Mouse (Mus musculus) spleen, adult 2 months (tissue): Measurements from ENCODE around the gene Akap9. TPM values are rescaled to one million over a fixed set of nuclear protein-coding genes. Genes with fewer than 3 reads are reported as not detected.
A peak's percentile ranks its signal among the peaks of the same experiment; 100 is the strongest.

ENCODE experiments used
- DNase-seq, 2 experiments: peaks; one replicate each; pipeline versions ENCODE4 v3.0.0 to v3.0.0-alpha.2; 2012 to 2021; ENCODE audit warnings: low spot score in 2 of 2, low read depth in 1 of 2
- H3K27ac ChIP-seq: fragments of 200-500 bp; 2 replicates; pipeline ENCODE4 v1.5.1; 2012; ENCODE audit warnings: low read length, inconsistent platforms; ENCODE audit not compliant: insufficient read depth
- H3K27me3 ChIP-seq: fragments of 200-500 bp; 2 replicates; pipeline ENCODE4 v1.6.1; 2012; ENCODE audit warnings: mild to moderate bottlenecking, moderate library complexity, low read length, inconsistent platforms; ENCODE audit not compliant: control insufficient read depth, insufficient read depth
- H3K36me3 ChIP-seq: fragments of 200-500 bp; 2 replicates; pipeline ENCODE4 v1.6.1; 2012; ENCODE audit warnings: mild to moderate bottlenecking, low read length, inconsistent platforms; ENCODE audit not compliant: control insufficient read depth, insufficient read depth
- H3K4me1 ChIP-seq: fragments of 200-500 bp; 2 replicates; pipeline ENCODE4 v1.6.1; 2011; ENCODE audit warnings: inconsistent platforms; ENCODE audit not compliant: control insufficient read depth, insufficient read depth, insufficient read length
- H3K4me3 ChIP-seq: fragments of 200-500 bp; 2 replicates; pipeline ENCODE4 v1.5.1; 2011; ENCODE audit warnings: mild to moderate bottlenecking, inconsistent platforms; ENCODE audit not compliant: insufficient read depth, insufficient read length; ENCODE audit errors: extremely low read depth
- CTCF ChIP-seq: fragments of 200-500 bp; IDR thresholded peaks from 2 replicates; pipeline ENCODE4 v1.5.1; 2011; ENCODE audit warnings: mild to moderate bottlenecking, inconsistent platforms; ENCODE audit not compliant: insufficient read depth, insufficient read length, insufficient replicate concordance; ENCODE audit errors: extremely low read depth
- POLR2A ChIP-seq: fragments of 200-500 bp; IDR thresholded peaks from 2 replicates; pipeline ENCODE4 v1.6.1; 2011; ENCODE audit warnings: low read depth, low read length, inconsistent platforms
- WGBS: fragments of 180-500 bp; shearing (Covaris S2); methylation state at CpG from one replicate; pipeline ENCODE4 v1.1.7; 2018; 5-methylcytosine and 5-hydroxymethylcytosine counted together
- polyA plus RNA-seq: library from polyadenylated mRNA; depleted of rRNA; stranded (reverse); fragments of >200 nt; gene quantifications from 2 replicates; pipeline ENCODE4 v1.2.3, GENCODE M21; 2012

Akap9 gene
- polyA plus RNA-seq, 1 experiment: 3.9 TPM

GRCm38 (mm10) chr5:4080861-4081260 lies 153.0 kb downstream of the Akap9 start:
- DNase-seq: no peak
- Histone ChIP-seq H3K36me3 (peaks cover 7% of the 10 kb centered on the region; the same call in 1 of the 2 replicates), H3K4me1 (peaks cover 5% of the 10 kb centered on the region; the same call in 1 of the 2 replicates), H3K4me3 (no peak overlapping the region), H3K27ac (no peak overlapping the region), H3K27me3 (no peaks in the 10 kb centered on the region)
- TF ChIP-seq CTCF: no peak
- TF ChIP-seq POLR2A: no peak
- 86% methylated on average over 2 of the region's 2 CpGs for WGBS

- H3K27ac ChIP-seq: no peak overlapping the region
- no peaks in the 10 kb centered on the region for H3K27me3 ChIP-seq
- peaks cover 10% of the 10 kb centered on the region; the same call in 1 of the 2 replicates for H3K36me3 ChIP-seq
Observed at GRCm38 (mm10) chr5:4081513-4081912, 153.7 kb downstream of the Akap9 start.

DNA sequence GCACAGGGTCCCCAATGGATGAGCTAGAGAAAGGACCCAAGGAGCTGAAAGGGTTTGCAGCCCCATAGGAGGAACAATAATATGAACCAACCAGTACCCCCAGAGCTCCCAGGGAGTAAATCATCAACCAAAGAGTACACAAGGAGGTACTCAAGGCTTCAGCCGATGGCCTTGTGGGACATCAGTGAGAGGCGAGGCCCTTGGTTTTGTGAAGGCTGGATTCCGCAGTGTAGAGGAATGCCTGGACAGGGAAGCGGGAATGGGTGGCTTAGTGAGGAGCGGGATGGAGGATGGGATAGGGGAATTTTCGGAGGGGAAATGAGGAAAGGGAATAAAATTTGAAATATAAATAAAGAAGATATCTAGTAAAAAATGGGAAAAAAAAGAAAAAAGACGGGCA lies 157.1 kb downstream of the Akap9 start:
- 95% methylated on average over 7 of the region's 7 CpGs for WGBS
- peaks cover 13% of the 10 kb centered on the region; the same call in 1 of the 2 replicates for H3K36me3 ChIP-seq
- no peaks in the 10 kb centered on the region for H3K27me3 ChIP-seq
- H3K4me3 ChIP-seq: no peak overlapping the region
- peaks cover 5% of the 10 kb centered on the region; the same call in 1 of the 2 replicates for H3K4me1 ChIP-seq
- DNase-seq: no peak
- H3K27ac ChIP-seq: no peak overlapping the region
- TF ChIP-seq CTCF (no peak), POLR2A (no peak)

More at GRCm38 (mm10) chr5:4081513-4081912, 153.7 kb downstream of the Akap9 start:
- TF ChIP-seq POLR2A (no peak), CTCF (no peak)
- peaks cover 5% of the 10 kb centered on the region; the same call in 1 of the 2 replicates for H3K4me1 ChIP-seq
- WGBS: 26% methylated on average over 2 of the region's 2 CpGs
- no peak overlapping the region for H3K4me3 ChIP-seq
- DNase-seq: peak in 1 of 2 experiments; percentile 60

GRCm38 (mm10) chr5:4086309-4086708 lies 158.5 kb downstream of the Akap9 start:
- Histone ChIP-seq H3K27me3 (no peaks in the 10 kb centered on the region), H3K4me3 (no peak overlapping the region), H3K36me3 (peaks cover 18% of the 10 kb centered on the region), H3K4me1 (0 out of 2 replicates have a peak, but pooled peaks cover 4% of the 10 kb centered on the region), H3K27ac (no peak overlapping the region)
- no peak for TF ChIP-seq POLR2A
- no peak for TF ChIP-seq CTCF
- WGBS: 96% methylated on average over 4 of the region's 4 CpGs
- DNase-seq: no peak

DNA sequence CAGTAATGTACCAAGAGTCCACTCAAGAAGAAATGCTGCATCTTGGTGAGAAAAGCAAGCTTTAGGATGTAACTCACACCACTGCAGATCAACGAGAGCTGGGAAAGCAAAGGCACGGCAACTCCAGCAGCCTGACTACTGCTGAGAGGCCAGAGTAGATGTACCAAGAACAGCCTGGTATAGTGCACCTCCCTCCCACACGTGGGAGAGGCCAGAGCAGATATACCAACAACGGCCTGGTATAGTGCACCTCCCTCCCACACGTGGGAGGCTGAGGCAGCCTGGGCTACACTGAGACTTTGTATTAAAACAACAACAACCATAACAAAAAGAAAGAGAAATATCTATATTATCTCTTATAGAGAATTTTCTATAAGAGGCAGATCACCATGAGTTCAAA lies 160.3 kb downstream of the Akap9 start:
- no peaks in the 10 kb centered on the region for H3K27me3 ChIP-seq
- TF ChIP-seq CTCF: no peak
- no peak for TF ChIP-seq POLR2A
- H3K36me3 ChIP-seq: peaks cover 24% of the 10 kb centered on the region
- H3K4me1 ChIP-seq: no peaks in the 10 kb centered on the region
- H3K27ac ChIP-seq: no peak overlapping the region
- no peak for DNase-seq
- WGBS: 93% methylated on average over 5 of the region's 5 CpGs
- H3K4me3 ChIP-seq: no peak overlapping the region

GRCm38 (mm10) chr5:4094471-4094870 lies 166.6 kb downstream of the Akap9 start:
- Histone ChIP-seq H3K36me3 (peaks cover 25% of the 10 kb centered on the region), H3K4me3 (no peak overlapping the region), H3K4me1 (no peaks in the 10 kb centered on the region), H3K27ac (no peak overlapping the region), H3K27me3 (no peaks in the 10 kb centered on the region)
- DNase-seq: no peak
- WGBS: 94% methylated on average over 5 of the region's 5 CpGs
- TF ChIP-seq POLR2A (no peak), CTCF (no peak)

- WGBS: 92% methylated on average over 4 of the region's 4 CpGs
- Histone ChIP-seq H3K4me1 (peaks cover 5% of the 10 kb centered on the region), H3K36me3 (peaks cover 13% of the 10 kb centered on the region), H3K4me3 (no peak overlapping the region), H3K27me3 (no peaks in the 10 kb centered on the region), H3K27ac (no peak overlapping the region)
- no peak for TF ChIP-seq POLR2A
- no peak for TF ChIP-seq CTCF
- DNase-seq: no peak
Observed at GRCm38 (mm10) chr5:4101031-4101430, 173.2 kb downstream of the Akap9 start.
